Mouse (Mus musculus) hindbrain, postnatal 0 days (tissue): ENCODE measurements around the gene Sgta. TPM values are rescaled to one million over a fixed set of nuclear protein-coding genes. Genes with fewer than 3 reads are reported as not detected.

Source experiments
- ATAC-seq: fragments of 200-750 bp; cut with Nextera tagmentation; 2 replicates; pipeline ENCODE4 v1.8.0; 2017; ENCODE audit warnings: mild to moderate bottlenecking, moderate TSS enrichment, moderate library complexity
- DNase-seq: peaks from one replicate; pipeline ENCODE4 v3.0.0-alpha.2; 2015; ENCODE audit warnings: low spot score
- H3K27ac ChIP-seq: fragments of 300-500 bp; sonication (generic); 2 replicates; pipeline ENCODE4 v1.5.1; 2014; ENCODE audit warnings: mild to moderate bottlenecking
- H3K27me3 ChIP-seq: fragments of 300-500 bp; sonication (generic); 2 replicates; pipeline ENCODE4 v1.6.1; 2014; ENCODE audit warnings: low read length, mixed read lengths; ENCODE audit not compliant: insufficient read depth
- H3K36me3 ChIP-seq: fragments of 300-500 bp; sonication (generic); 2 replicates; pipeline ENCODE4 v1.6.1; 2014; ENCODE audit warnings: low read length, mixed read lengths; ENCODE audit not compliant: insufficient read depth
- H3K4me1 ChIP-seq: fragments of 300-500 bp; sonication (generic); 2 replicates; pipeline ENCODE4 v1.6.1; 2014; ENCODE audit warnings: antibody characterized with exemption, low read length, mixed read lengths; ENCODE audit not compliant: insufficient read depth
- H3K4me2 ChIP-seq: fragments of 300-500 bp; sonication (generic); 2 replicates; pipeline ENCODE4 v1.6.1; 2014; ENCODE audit warnings: low read depth, mild to moderate bottlenecking, low read length, moderate library complexity, mixed read lengths
- H3K4me3 ChIP-seq: fragments of 300-500 bp; sonication (generic); 2 replicates; pipeline ENCODE4 v1.5.1; 2014; ENCODE audit warnings: low read length
- H3K9ac ChIP-seq: fragments of 300-500 bp; sonication (generic); replicated peaks from 2 replicates; pipeline ENCODE4 v1.6.1; 2014; ENCODE audit warnings: mild to moderate bottlenecking, low read length, moderate library complexity, mixed read lengths
- H3K9me3 ChIP-seq: fragments of 300-500 bp; sonication (generic); 2 replicates; pipeline ENCODE4 v1.6.1; 2016; ENCODE audit warnings: low read length, mixed read lengths
- CTCF ChIP-seq: IDR thresholded peaks from 2 replicates; pipeline ENCODE4 v1.5.1; 2016; ENCODE audit warnings: antibody characterized with exemption, control low read depth, low read depth
- WGBS: fragments of 180-500 bp; shearing (Covaris S2); extraction: QIAGEN DNeasy Blood & Tissue Kit; methylation state at CpG from one replicate; pipeline ENCODE4 v1.1.7; 2014; 5-methylcytosine and 5-hydroxymethylcytosine counted together
- microRNA-seq, 2 experiments: library from miRNA; unstranded; fragments of <30 nt; microRNA quantifications; one replicate each; pipeline ENCODE4; 2016
- polyA plus RNA-seq: library from polyadenylated mRNA; unstranded; fragments of >200 nt; fragmentation: Nextera tagmentation; extraction: Ambion mirVana; gene quantifications from 2 replicates; pipeline ENCODE4 v1.2.1, GENCODE M21; 2015
- total RNA-seq: library from RNA; depleted of rRNA; stranded (reverse); fragments of >200 nt; gene quantifications from 2 replicates; pipeline ENCODE4 v1.2.3, GENCODE M21; 2014; rRNA removed

Sgta gene
- total and polyA plus RNA-seq, 2 experiments from 2014 or later = 279 to 290 TPM

DNA sequence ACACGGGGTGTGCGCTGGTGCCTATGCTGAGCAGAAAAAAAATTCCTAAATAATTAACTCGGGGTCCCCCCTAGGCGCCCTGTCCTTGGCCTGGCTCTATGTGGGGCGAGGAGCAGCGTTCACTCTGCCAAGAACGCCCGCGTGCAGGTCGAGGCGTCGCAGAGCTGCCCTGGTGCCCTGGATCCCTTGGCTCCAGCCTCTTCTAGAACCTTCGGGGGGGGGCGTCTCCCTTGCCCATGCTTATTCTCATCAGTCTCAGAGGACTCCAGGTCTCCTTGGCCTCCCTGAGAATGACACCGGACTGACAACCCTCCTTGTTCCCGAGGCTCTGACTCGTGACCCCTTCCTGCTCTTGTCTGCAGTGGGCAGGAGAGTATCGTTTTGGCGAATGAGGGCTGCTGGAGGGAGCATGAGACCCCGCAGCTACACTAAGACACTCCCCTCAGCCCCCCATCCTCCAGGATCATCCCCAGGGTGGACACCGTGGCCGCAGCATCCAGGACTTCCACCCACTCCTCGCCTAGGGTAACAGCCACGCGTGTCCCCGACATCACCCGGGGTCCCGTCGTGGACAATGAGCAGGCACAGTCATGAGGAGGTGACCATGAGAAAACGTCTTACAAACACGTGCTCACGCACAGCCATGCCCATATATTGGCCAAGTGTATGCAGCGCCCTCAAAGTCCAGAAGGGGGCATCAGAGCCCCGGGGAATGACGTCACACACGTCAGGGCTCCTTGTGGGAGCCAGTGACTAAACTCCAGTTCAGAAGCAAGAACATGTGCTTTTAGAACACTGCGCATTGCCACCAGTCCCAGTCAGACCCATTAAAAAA, 60.4 kb downstream of the Sgta start:
- Histone ChIP-seq H3K27me3 (no peaks in the 10 kb centered on the region), H3K27ac (no peak overlapping the region), H3K4me2 (peak overlapping the region; percentile 50), H3K4me1 (0 out of 2 replicates have a peak, but pooled peaks cover 4% of the 10 kb centered on the region), H3K9ac (0 out of 2 replicates have a peak overlapping the region, but pooled peaks have one; percentile 14), H3K4me3 (no peak overlapping the region), H3K9me3 (no peaks in the 10 kb centered on the region), H3K36me3 (no peaks in the 10 kb centered on the region)
- 28% methylated on average over 37 of the region's 37 CpGs for WGBS
- ATAC-seq = peak; percentile 86
- DNase-seq = peak; percentile 92
- TF ChIP-seq CTCF = peak; percentile 95

DNA sequence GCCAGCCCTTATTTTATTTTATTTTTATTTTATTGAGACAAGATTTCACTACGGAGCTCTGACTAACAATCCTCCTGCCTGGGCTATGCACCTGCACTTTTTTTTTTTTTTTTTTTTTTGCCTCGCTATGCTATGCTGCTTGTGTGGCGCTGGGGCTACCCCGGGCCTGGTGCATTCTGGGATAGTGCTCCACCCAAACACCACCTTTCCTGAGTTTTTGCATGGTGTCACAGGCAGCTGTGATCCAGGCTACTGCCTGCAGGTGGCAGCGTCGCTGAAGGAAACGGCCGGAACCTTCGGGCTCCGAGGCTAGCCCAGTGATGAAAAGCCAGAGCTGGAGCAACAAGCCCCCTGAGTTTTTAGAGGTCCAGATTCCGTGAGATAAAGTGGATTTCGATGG, 61.2 kb downstream of the Sgta start:
- Histone ChIP-seq H3K27ac (no peak overlapping the region), H3K4me1 (0 out of 2 replicates have a peak, but pooled peaks cover 4% of the 10 kb centered on the region), H3K9me3 (no peaks in the 10 kb centered on the region), H3K9ac (no peak overlapping the region), H3K4me3 (no peak overlapping the region), H3K4me2 (no peak overlapping the region), H3K27me3 (no peaks in the 10 kb centered on the region), H3K36me3 (no peaks in the 10 kb centered on the region)
- DNase-seq (peak; percentile 76), ATAC-seq (0 out of 2 replicates have a peak, but pooled peaks have one; percentile 18)
- 19% methylated on average over 12 of the region's 12 CpGs for WGBS
- peak; percentile 75 for TF ChIP-seq CTCF

DNA sequence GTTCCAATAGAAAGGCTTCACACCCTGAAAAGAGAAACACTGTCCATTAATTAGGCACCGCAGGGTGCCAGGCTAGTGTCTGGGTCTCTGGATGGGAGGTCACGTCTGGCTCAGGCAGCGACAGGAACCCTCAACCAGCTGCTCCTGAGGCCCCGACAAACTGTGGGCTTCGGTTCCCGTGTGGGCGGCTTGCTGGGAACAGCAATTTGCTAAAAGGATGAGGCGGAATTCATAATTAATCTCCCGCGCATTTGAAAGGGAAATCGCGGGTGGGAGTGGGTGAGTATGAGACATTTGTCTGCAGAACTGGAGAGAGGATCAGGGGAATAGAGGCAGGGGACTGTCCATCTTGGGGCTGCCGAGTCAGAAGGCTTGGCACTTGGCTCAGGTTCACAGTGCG, 62.0 kb downstream of the Sgta start:
- ATAC-seq (no peak), DNase-seq (no peak)
- TF ChIP-seq CTCF = no peak
- Histone ChIP-seq H3K4me3 (no peak overlapping the region), H3K27me3 (no peaks in the 10 kb centered on the region), H3K4me2 (no peak overlapping the region), H3K36me3 (no peaks in the 10 kb centered on the region), H3K9ac (no peak overlapping the region), H3K4me1 (0 out of 2 replicates have a peak, but pooled peaks cover 4% of the 10 kb centered on the region), H3K27ac (no peak overlapping the region), H3K9me3 (no peaks in the 10 kb centered on the region)
- 21% methylated on average over 14 of the region's 14 CpGs for WGBS

DNA sequence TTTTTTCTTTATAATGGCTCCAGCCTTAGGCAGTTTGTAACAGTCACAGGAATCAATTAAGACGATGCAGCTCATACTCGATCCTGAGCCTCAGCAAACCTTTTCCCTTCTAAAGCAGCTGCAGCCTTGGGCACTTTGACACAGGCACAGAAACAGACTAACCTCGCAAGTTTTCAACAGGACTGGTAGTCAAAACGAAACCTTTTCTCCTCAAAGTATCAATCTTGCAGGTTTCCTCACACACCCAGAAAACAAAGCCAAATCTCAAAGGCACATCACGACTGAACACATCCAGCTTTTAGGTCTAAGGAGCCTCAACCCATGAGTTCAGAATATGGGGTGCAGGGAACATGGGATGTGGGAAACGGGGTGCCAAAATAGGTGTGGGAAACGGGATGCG, 62.6 kb downstream of the Sgta start:
- H3K27me3 ChIP-seq = no peaks in the 10 kb centered on the region
- WGBS = 81% methylated on average over 8 of the region's 8 CpGs
- H3K4me2 ChIP-seq = no peak overlapping the region
- H3K27ac ChIP-seq = no peak overlapping the region
- H3K9me3 ChIP-seq = no peaks in the 10 kb centered on the region
- TF ChIP-seq CTCF = no peak
- H3K36me3 ChIP-seq = no peaks in the 10 kb centered on the region
- no peak overlapping the region for H3K4me3 ChIP-seq
- DNase-seq (no peak), ATAC-seq (no peak)
- H3K4me1 ChIP-seq = 0 out of 2 replicates have a peak, but pooled peaks cover 4% of the 10 kb centered on the region
- no peak overlapping the region for H3K9ac ChIP-seq

- Histone ChIP-seq H3K4me1 (0 out of 2 replicates have a peak, but pooled peaks cover 4% of the 10 kb centered on the region), H3K4me2 (no peak overlapping the region), H3K27ac (no peak overlapping the region), H3K27me3 (no peaks in the 10 kb centered on the region), H3K4me3 (no peak overlapping the region), H3K36me3 (no peaks in the 10 kb centered on the region), H3K9me3 (no peaks in the 10 kb centered on the region), H3K9ac (no peak overlapping the region)
- no peak for ATAC-seq
- WGBS = 95% methylated on average over 8 of the region's 8 CpGs
- no peak for DNase-seq
- TF ChIP-seq CTCF = no peak
Measured at GRCm38 (mm10) chr10:80996501-80996900, 63.5 kb downstream of the Sgta start.

GRCm38 (mm10) chr10:80995091-80995632, 64.8 kb downstream of the Sgta start:
- peak; percentile 90 for DNase-seq
- Histone ChIP-seq H3K4me1 (0 out of 2 replicates have a peak, but pooled peaks cover 4% of the 10 kb centered on the region), H3K27ac (no peak overlapping the region), H3K36me3 (no peaks in the 10 kb centered on the region), H3K4me3 (no peak overlapping the region), H3K9me3 (no peaks in the 10 kb centered on the region), H3K4me2 (peak overlapping the region; percentile 46), H3K27me3 (no peaks in the 10 kb centered on the region), H3K9ac (peak overlapping the region; percentile 19; the same call in 1 of the 2 replicates)
- WGBS = 13% methylated on average over 21 of the region's 21 CpGs
- peak; percentile 100 for TF ChIP-seq CTCF
- peak; percentile 31; the same call in 1 of the 2 replicates for ATAC-seq

GRCm38 (mm10) chr10:80994621-80995020, 65.4 kb downstream of the Sgta start:
- no peaks in the 10 kb centered on the region for H3K27me3 ChIP-seq
- ATAC-seq (no peak), DNase-seq (no peak)
- no peak for TF ChIP-seq CTCF
- H3K4me1 ChIP-seq = 0 out of 2 replicates have a peak, but pooled peaks cover 2% of the 10 kb centered on the region
- no peaks in the 10 kb centered on the region for H3K36me3 ChIP-seq
- H3K27ac ChIP-seq = no peak overlapping the region
- no peaks in the 10 kb centered on the region for H3K9me3 ChIP-seq
- no peak overlapping the region for H3K4me3 ChIP-seq
- peak overlapping the region; percentile 46 for H3K4me2 ChIP-seq
- WGBS = 47% methylated on average over 4 of the region's 4 CpGs
- peak overlapping the region; percentile 19; the same call in 1 of the 2 replicates for H3K9ac ChIP-seq

Small RNA genes lying within 50 kb of the gene (microRNA-seq; reads per million reads assigned to microRNA genes)
- gene Mir5615-1 (0 reads per million in 2 experiments), gene Mir5615-2 (0 reads per million in 2 experiments)

Other genes starting within 250 kb of the Sgta start
- 0.22 TPM in 1 of 2 replicates, not detected in the other for gene Jsrp1, start 246.7 kb downstream of the Sgta start, total RNA-seq
- gene Jsrp1, start 246.7 kb downstream of the Sgta start, polyA plus RNA-seq = 1.4 and 1.6 TPM in 2 replicates
- gene Oaz1, start 233.5 kb downstream of the Sgta start, total RNA-seq = 1,128 and 1,180 TPM in 2 replicates
- 1,097 and 1,185 TPM in 2 replicates for gene Oaz1, start 233.5 kb downstream of the Sgta start, polyA plus RNA-seq
- gene Lingo3, start 216.1 kb downstream of the Sgta start, total RNA-seq = 66.9 and 70.3 TPM in 2 replicates
- 26.6 and 28.0 TPM in 2 replicates for gene Lingo3, start 216.1 kb downstream of the Sgta start, polyA plus RNA-seq
- gene Lsm7, start 205.0 kb downstream of the Sgta start, total RNA-seq = 165 and 189 TPM in 2 replicates
- 279 and 295 TPM in 2 replicates for gene Lsm7, start 205.0 kb downstream of the Sgta start, polyA plus RNA-seq
- gene Sppl2b, start 204.9 kb downstream of the Sgta start, total RNA-seq = 161 and 174 TPM in 2 replicates
- 76.0 and 76.2 TPM in 2 replicates for gene Sppl2b, start 204.9 kb downstream of the Sgta start, polyA plus RNA-seq
- gene Tmprss9, start 188.3 kb downstream of the Sgta start, total RNA-seq = 0.04 and 0.10 TPM in 2 replicates
- 0.14 and 0.26 TPM in 2 replicates for gene Tmprss9, start 188.3 kb downstream of the Sgta start, polyA plus RNA-seq
- gene Timm13, start 159.2 kb downstream of the Sgta start, total RNA-seq = 150 and 155 TPM in 2 replicates
- gene Timm13, start 159.2 kb downstream of the Sgta start, polyA plus RNA-seq = 366 and 369 TPM in 2 replicates
- 42.3 and 43.2 TPM in 2 replicates for gene Lmnb2, start 141.9 kb downstream of the Sgta start, total RNA-seq
- gene Lmnb2, start 141.9 kb downstream of the Sgta start, polyA plus RNA-seq = 24.8 and 25.6 TPM in 2 replicates
- gene Gadd45b, start 130.1 kb downstream of the Sgta start, total RNA-seq = 4.4 and 8.2 TPM in 2 replicates
- gene Gadd45b, start 130.1 kb downstream of the Sgta start, polyA plus RNA-seq = 7.5 and 8.6 TPM in 2 replicates
- 26.2 and 27.2 TPM in 2 replicates for gene Gng7, start 45.2 kb downstream of the Sgta start, total RNA-seq
- 18.9 and 22.1 TPM in 2 replicates for gene Gng7, start 45.2 kb downstream of the Sgta start, polyA plus RNA-seq
- 82.0 and 106 TPM in 2 replicates for gene Diras1, start 34.5 kb downstream of the Sgta start, total RNA-seq
- gene Diras1, start 34.5 kb downstream of the Sgta start, polyA plus RNA-seq = 69.0 and 78.7 TPM in 2 replicates
- gene Slc39a3, start 22.8 kb downstream of the Sgta start, total RNA-seq = 118 and 126 TPM in 2 replicates
- 40.6 and 41.9 TPM in 2 replicates for gene Slc39a3, start 22.8 kb downstream of the Sgta start, polyA plus RNA-seq
- 73.5 and 79.1 TPM in 2 replicates for gene Thop1, start 9.9 kb upstream of the Sgta start, total RNA-seq
- gene Thop1, start 9.9 kb upstream of the Sgta start, polyA plus RNA-seq = 36.4 and 36.9 TPM in 2 replicates
- 0.61 and 1.0 TPM in 2 replicates for gene Creb3l3, start 38.7 kb upstream of the Sgta start, total RNA-seq
- gene Creb3l3, start 38.7 kb upstream of the Sgta start, polyA plus RNA-seq = 0.59 and 0.71 TPM in 2 replicates
- 297 and 309 TPM in 2 replicates for gene Map2k2, start 45.7 kb upstream of the Sgta start, total RNA-seq
- gene Map2k2, start 45.7 kb upstream of the Sgta start, polyA plus RNA-seq = 196 and 204 TPM in 2 replicates
- 37.3 and 38.4 TPM in 2 replicates for gene Zbtb7a, start 75.0 kb upstream of the Sgta start, total RNA-seq
- gene Zbtb7a, start 75.0 kb upstream of the Sgta start, polyA plus RNA-seq = 22.0 and 22.3 TPM in 2 replicates
- gene Pias4, start 107.7 kb upstream of the Sgta start, total RNA-seq = 33.9 and 46.4 TPM in 2 replicates
- 32.0 and 33.7 TPM in 2 replicates for gene Pias4, start 107.7 kb upstream of the Sgta start, polyA plus RNA-seq
- 2,095 and 2,196 TPM in 2 replicates for gene Eef2, start 116.5 kb upstream of the Sgta start, total RNA-seq
- gene Eef2, start 116.5 kb upstream of the Sgta start, polyA plus RNA-seq = 422 and 434 TPM in 2 replicates
- 69.7 and 80.9 TPM in 2 replicates for gene Dapk3, start 122.8 kb upstream of the Sgta start, total RNA-seq
- gene Dapk3, start 122.8 kb upstream of the Sgta start, polyA plus RNA-seq = 52.3 and 56.1 TPM in 2 replicates
- gene 4930442H23Rik, start 123.7 kb upstream of the Sgta start, total RNA-seq = not detected in 2 replicates
- gene 4930442H23Rik, start 123.7 kb upstream of the Sgta start, polyA plus RNA-seq = 0.26 TPM in 1 of 2 replicates, not detected in the other
- gene Nmrk2, start 141.9 kb upstream of the Sgta start, total RNA-seq = 0.31 and 0.58 TPM in 2 replicates
- 0.15 and 0.25 TPM in 2 replicates for gene Nmrk2, start 141.9 kb upstream of the Sgta start, polyA plus RNA-seq
- 169 and 197 TPM in 2 replicates for gene Atcay, start 170.7 kb upstream of the Sgta start, total RNA-seq
- gene Atcay, start 170.7 kb upstream of the Sgta start, polyA plus RNA-seq = 66.7 and 70.2 TPM in 2 replicates
- 64.1 and 89.3 TPM in 2 replicates for gene Zfr2, start 173.0 kb upstream of the Sgta start, total RNA-seq
- 21.7 and 21.9 TPM in 2 replicates for gene Zfr2, start 173.0 kb upstream of the Sgta start, polyA plus RNA-seq
- 86.9 and 121 TPM in 2 replicates for gene Matk, start 192.8 kb upstream of the Sgta start, total RNA-seq
- 82.3 and 82.7 TPM in 2 replicates for gene Matk, start 192.8 kb upstream of the Sgta start, polyA plus RNA-seq
- 106 and 113 TPM in 2 replicates for gene Mrpl54, start 206.8 kb upstream of the Sgta start, total RNA-seq
- gene Mrpl54, start 206.8 kb upstream of the Sgta start, polyA plus RNA-seq = 159 and 170 TPM in 2 replicates
- gene Apba3, start 206.8 kb upstream of the Sgta start, total RNA-seq = 61.0 and 63.6 TPM in 2 replicates
- gene Apba3, start 206.8 kb upstream of the Sgta start, polyA plus RNA-seq = 24.0 and 27.6 TPM in 2 replicates
- 2.9 and 6.0 TPM in 2 replicates for gene Tjp3, start 231.4 kb upstream of the Sgta start, total RNA-seq
- 3.9 and 5.2 TPM in 2 replicates for gene Tjp3, start 231.4 kb upstream of the Sgta start, polyA plus RNA-seq
- 223 and 242 TPM in 2 replicates for gene Pip5k1c, start 232.8 kb upstream of the Sgta start, total RNA-seq
- gene Pip5k1c, start 232.8 kb upstream of the Sgta start, polyA plus RNA-seq = 97.4 and 108 TPM in 2 replicates